19 mouse cellular contexts compared by ENCODE assay signal in the genomic region with DNA sequence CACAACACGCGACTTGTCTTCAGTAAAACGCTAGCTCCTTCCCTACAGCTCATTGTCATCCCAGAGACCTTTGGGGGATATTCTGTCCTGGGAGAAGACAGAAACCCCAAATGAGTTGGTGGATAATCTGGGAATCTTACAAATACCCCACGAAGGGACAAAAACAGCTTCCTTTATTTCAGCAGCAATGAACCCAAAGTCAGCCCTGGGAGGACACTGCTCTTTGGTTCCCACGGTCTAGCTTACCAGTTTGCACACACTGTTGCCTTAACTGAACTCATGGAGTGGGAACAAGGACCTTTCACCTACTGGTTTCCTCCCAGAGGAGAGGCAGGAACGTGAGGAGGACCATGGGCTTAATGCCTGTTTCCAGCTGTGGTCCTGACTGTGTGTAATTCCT. TPM values are rescaled to one million over a fixed set of nuclear protein-coding genes. Genes with fewer than 3 reads are reported as not detected.
DNase-seq lines count a peak whose midpoint lies in the region; ATAC-seq lines count a peak whose summit lies in the region.
"Had no signal": no experiment of that assay in that cellular context is flagged by ENCODE, and none has a peak within 500 bp of the region (broad histone marks: within the 10 kb centered on the region; RNA-seq: fewer than 3 reads in every experiment).

No protein-coding gene starts in this region.

- DNase-seq in heart, adult 11 months, result peak; percentile 97
- peak; percentile 19 for DNase-seq in kidney, postnatal 14 days
- no peak for DNase-seq in kidney, postnatal 4 days
- peak; percentile 49 to 66 for DNase-seq in heart, adult 9 months (ENCODE audit: low spot score in 2 of 2)
- peak; percentile 1 for DNase-seq in lung, postnatal 14 days
- DNase-seq in embryonic facial prominence, embryonic 10.5 days (ENCODE audit: low spot score), result no peak
- DNase-seq in thymus, postnatal 14 days, result no peak
- DNase-seq: adrenal gland, postnatal 10 days; cerebellum, adult 2 months; layer of hippocampus, postnatal 36 days; left cerebral cortex, postnatal 4 days; spleen, adult 18-20 months; thymus, adult 18-20 months had no signal

- H3K36me3 ChIP-seq in heart, embryonic 11.5 days (ENCODE audit: control insufficient read depth, insufficient read depth, low read length), result no peaks in the 10 kb centered on the region
- H3K36me3 ChIP-seq in embryonic facial prominence, embryonic 10.5 days (replicated peaks), result no peaks in the 10 kb centered on the region
- H3K36me3 ChIP-seq: embryonic facial prominence, embryonic 12.5 days; hindbrain, embryonic 15.5 days had no signal

- no peak for ATAC-seq in heart, embryonic 11.5 days (replicated peaks; ENCODE audit: insufficient number of reproducible peaks, low FRiP score, low TSS enrichment)
- ATAC-seq: forebrain, embryonic 16.5 days had no signal

- H3K9me3 ChIP-seq in heart, embryonic 11.5 days (replicated peaks; ENCODE audit: control insufficient read depth, low read length), result no peaks in the 10 kb centered on the region
- no peaks in the 10 kb centered on the region for H3K9me3 ChIP-seq in embryonic facial prominence, embryonic 10.5 days
- H3K9me3 ChIP-seq: embryonic facial prominence, embryonic 12.5 days; hindbrain, embryonic 15.5 days had no signal

- no peak overlapping the region for H3K4me3 ChIP-seq in heart, embryonic 11.5 days (ENCODE audit: low read depth, low read length)
- H3K4me3 ChIP-seq in embryonic facial prominence, embryonic 10.5 days, result no peak overlapping the region
- H3K4me3 ChIP-seq: embryonic facial prominence, embryonic 12.5 days; hindbrain, embryonic 15.5 days had no signal

- no peaks in the 10 kb centered on the region for H3K27me3 ChIP-seq in heart, embryonic 11.5 days (ENCODE audit: control insufficient read depth, insufficient read depth, low read length)
- H3K27me3 ChIP-seq in embryonic facial prominence, embryonic 10.5 days (replicated peaks; ENCODE audit: low read depth, poor library complexity, severe bottlenecking), result no peaks in the 10 kb centered on the region
- H3K27me3 ChIP-seq: hindbrain, embryonic 15.5 days had no signal

- no peaks in the 10 kb centered on the region for H3K4me1 ChIP-seq in heart, embryonic 11.5 days (ENCODE audit: control insufficient read depth, insufficient read depth, low read length)
- H3K4me1 ChIP-seq in embryonic facial prominence, embryonic 10.5 days, result no peaks in the 10 kb centered on the region
- H3K4me1 ChIP-seq: embryonic facial prominence, embryonic 12.5 days; hindbrain, embryonic 15.5 days had no signal

- H3K9ac ChIP-seq in heart, embryonic 11.5 days (ENCODE audit: low read depth, low read length), result no peak overlapping the region
- H3K9ac ChIP-seq: embryonic facial prominence, embryonic 12.5 days; hindbrain, embryonic 15.5 days had no signal

- no peak overlapping the region for H3K4me2 ChIP-seq in heart, embryonic 11.5 days
- H3K4me2 ChIP-seq: embryonic facial prominence, embryonic 12.5 days; hindbrain, embryonic 15.5 days; liver, embryonic 11.5 days had no signal

- H3K27ac ChIP-seq in heart, embryonic 11.5 days (ENCODE audit: low read depth, low read length), result no peak overlapping the region
- H3K27ac ChIP-seq in embryonic facial prominence, embryonic 10.5 days (replicated peaks), result no peak overlapping the region
- H3K27ac ChIP-seq: embryonic facial prominence, embryonic 12.5 days; hindbrain, embryonic 15.5 days; kidney, postnatal 0 days had no signal

- 74% methylated on average over 6 of the region's 6 CpGs for WGBS in heart, embryonic 11.5 days (ENCODE audit: insufficient replicate concordance)
- WGBS in embryonic facial prominence, embryonic 10.5 days, result 83% methylated on average over 6 of the region's 6 CpGs

RNA-seq across cellular contexts. Expression of gene Rgs4, which starts 10.2 kb away (rescaled TPM):
- polyA plus RNA-seq in heart, embryonic 11.5 days (2014; fragmentation: Nextera tagmentation; extraction: Ambion mirVana), result 2.1 and 2.8 TPM in 2 replicates
- 9.2 and 10.4 TPM in 2 replicates for polyA plus RNA-seq in embryonic facial prominence, embryonic 10.5 days (2016; fragmentation: Nextera tagmentation; extraction: Ambion mirVana)

Comparison
In these comparisons a context has a peak if more than half of its experiments do, and no peak if none do; other contexts are left out.
1. DNase-seq: peak in heart, adult 11 months (single experiment), kidney, postnatal 14 days (single experiment), heart, adult 9 months (2 of 2) and lung, postnatal 14 days (single experiment); none in kidney, postnatal 4 days (0 of 2), embryonic facial prominence, embryonic 10.5 days (single experiment) and thymus, postnatal 14 days (single experiment).